Mouse (Mus musculus): ENCODE results near the gene Nop58. TPM values are rescaled to one million over a fixed set of nuclear protein-coding genes. Genes with fewer than 3 reads are reported as not detected.

The Nop58 gene
- total and polyA plus RNA-seq, 2 experiments: 14.2 to 18.3 TPM

DNA sequence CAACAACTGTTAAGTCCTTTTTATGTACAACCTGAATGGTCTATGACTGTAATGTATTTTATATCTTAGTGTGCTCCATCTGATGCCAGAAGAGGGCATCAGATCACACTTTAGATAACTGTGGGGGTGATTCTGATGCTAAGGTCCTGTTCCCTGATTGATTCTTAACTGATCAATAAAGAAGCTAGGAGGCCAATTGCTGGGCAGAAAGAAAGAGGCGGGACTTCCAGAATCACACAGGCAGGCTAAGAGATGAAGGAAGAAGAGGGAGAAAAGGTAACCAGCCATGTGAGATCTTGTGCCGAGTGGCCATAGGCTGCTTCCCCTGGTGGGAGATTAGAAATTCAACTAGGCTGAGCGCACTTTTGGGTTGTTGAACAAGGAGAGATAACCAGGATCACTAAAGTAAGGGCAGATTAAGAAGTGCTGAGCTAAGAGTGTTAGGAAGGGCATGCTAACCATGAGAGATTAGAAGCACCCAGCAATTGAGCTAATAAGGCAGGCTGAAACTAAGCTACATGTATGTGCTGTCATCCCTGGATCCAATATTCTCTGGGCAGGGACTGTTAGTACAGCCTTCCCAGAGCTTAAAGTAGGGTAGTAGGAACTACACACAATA is 33.5 kb upstream of the Nop58 start:
- Histone ChIP-seq H3K4me1 (ENCODE audit: control insufficient read depth, insufficient read depth, low read length) (no peaks in the 10 kb centered on the region; the same call in 1 of the 2 replicates), H3K36me3 (ENCODE audit: control insufficient read depth, insufficient read depth, low read length) (peaks cover 40% of the 10 kb centered on the region), H3K79me2 (ENCODE audit: control insufficient read depth, insufficient read depth, low read length) (no peaks in the 10 kb centered on the region; the same call in 1 of the 2 replicates), H3K27me3 (ENCODE audit: control insufficient read depth, insufficient read depth, low read length) (no peaks in the 10 kb centered on the region), H3K9ac (ENCODE audit: low read depth, low read length) (no peak overlapping the region), H3K4me3 (ENCODE audit: insufficient read depth, low read depth, low read length) (no peak overlapping the region), H3K27ac (replicated peaks; ENCODE audit: insufficient read depth, low read depth, low read length) (no peak overlapping the region)
- peak; percentile 55 for DNase-seq (ENCODE audit: extremely low read depth, low read depth, low spot score)
- TF ChIP-seq CTCF (IDR thresholded peaks at IDR 0.05; ENCODE audit: low read depth, low read length): no peak
- no peak for TF ChIP-seq POLR2A (IDR thresholded peaks at IDR 0.05; ENCODE audit: extremely low read depth, insufficient read depth, low read length)
- WGBS: 78% methylated on average over 3 of the region's 3 CpGs

DNA sequence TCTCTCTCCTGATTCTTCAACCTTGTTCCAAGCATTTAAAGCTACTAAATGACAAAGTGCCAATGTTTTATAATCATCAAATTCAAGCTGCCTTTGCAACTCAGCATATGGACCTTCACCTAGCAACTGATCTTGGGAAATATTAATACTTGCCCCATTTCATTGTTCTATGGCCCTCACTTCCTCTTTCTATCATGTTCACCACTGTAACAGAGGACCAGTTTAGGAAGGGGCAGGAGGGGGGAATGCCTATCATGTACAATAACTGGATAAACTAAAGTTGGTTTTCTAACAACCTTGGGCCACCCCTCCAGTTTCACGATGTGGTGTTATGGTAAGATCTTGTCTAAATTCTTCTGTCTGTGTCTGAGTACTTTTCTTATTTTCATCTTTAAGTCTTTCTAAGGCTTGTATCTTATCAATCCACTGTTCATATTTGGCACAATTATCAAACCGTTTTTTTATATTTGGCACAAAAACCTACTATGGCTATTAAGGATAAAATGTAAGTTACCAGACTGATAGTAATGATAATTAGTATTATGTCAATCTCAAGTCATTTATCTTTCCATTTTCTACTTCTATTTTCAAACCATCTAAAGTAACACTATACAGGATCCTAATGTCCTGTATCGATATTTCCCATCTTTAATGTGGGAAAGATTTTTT is 31.4 kb upstream of the Nop58 start:
- Histone ChIP-seq H3K4me1 (ENCODE audit: control insufficient read depth, insufficient read depth, low read length) (no peaks in the 10 kb centered on the region; the same call in 1 of the 2 replicates), H3K9ac (ENCODE audit: low read depth, low read length) (no peak overlapping the region), H3K36me3 (ENCODE audit: control insufficient read depth, insufficient read depth, low read length) (peaks cover 34% of the 10 kb centered on the region), H3K4me3 (ENCODE audit: insufficient read depth, low read depth, low read length) (no peak overlapping the region), H3K27me3 (ENCODE audit: control insufficient read depth, insufficient read depth, low read length) (no peaks in the 10 kb centered on the region), H3K79me2 (ENCODE audit: control insufficient read depth, insufficient read depth, low read length) (no peaks in the 10 kb centered on the region; the same call in 1 of the 2 replicates), H3K27ac (replicated peaks; ENCODE audit: insufficient read depth, low read depth, low read length) (no peak overlapping the region)
- TF ChIP-seq POLR2A (IDR thresholded peaks at IDR 0.05; ENCODE audit: extremely low read depth, insufficient read depth, low read length) (no peak), CTCF (IDR thresholded peaks at IDR 0.05; ENCODE audit: low read depth, low read length) (no peak)
- WGBS: 90% methylated on average over 3 of the region's 3 CpGs
- no peak for DNase-seq (ENCODE audit: extremely low read depth, low read depth, low spot score)

DNA sequence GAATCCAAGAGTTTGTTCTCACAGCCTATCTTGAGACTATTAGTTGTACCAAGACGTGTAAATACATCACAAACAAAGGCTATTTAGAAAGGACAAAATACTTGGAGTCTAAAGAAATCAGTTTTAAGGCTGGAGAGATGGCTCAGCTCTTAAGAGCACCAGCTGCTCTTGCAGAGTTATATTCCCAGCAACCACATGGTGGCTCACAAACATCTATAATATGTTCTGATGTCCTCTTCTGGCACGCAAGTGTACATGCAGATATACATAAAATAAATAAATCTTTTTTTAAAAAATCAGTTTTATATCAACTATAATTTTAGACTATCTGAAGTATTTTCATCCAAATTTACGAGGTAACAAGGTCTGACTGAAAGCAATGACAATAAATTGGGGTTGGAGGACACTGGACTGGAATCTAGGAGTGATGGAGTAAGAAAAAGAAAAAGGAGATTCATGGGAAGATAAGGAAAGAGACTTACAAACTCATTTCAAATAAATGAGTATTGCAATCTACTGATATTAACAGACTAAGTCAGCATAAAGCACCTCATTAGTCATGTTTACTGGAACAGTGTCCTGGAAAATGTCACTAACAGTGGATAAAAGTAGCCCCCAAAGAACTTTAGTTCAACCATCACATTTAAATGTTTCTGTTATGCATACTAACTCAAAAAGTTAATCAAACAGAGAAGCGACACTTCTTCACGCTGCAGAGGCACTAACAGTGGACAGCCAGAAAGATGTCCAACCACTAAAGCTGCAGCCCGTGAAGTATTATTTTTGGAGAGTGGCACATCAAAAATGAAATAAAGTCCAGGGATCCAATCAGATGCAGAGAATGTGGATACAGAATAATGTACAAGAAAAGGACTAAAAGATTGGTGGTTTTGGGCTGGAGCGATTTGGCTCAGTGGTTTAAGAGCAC is 28.3 kb upstream of the Nop58 start:
- peaks cover 24% of the 10 kb centered on the region for H3K36me3 ChIP-seq (ENCODE audit: control insufficient read depth, insufficient read depth, low read length)
- no peak for DNase-seq (ENCODE audit: extremely low read depth, low read depth, low spot score)
- WGBS: 91% methylated on average over 7 of the region's 7 CpGs
- peaks cover 7% of the 10 kb centered on the region; the same call in 1 of the 2 replicates for H3K79me2 ChIP-seq (ENCODE audit: control insufficient read depth, insufficient read depth, low read length)
- no peak for TF ChIP-seq CTCF (IDR thresholded peaks at IDR 0.05; ENCODE audit: low read depth, low read length)
- TF ChIP-seq POLR2A (IDR thresholded peaks at IDR 0.05; ENCODE audit: extremely low read depth, insufficient read depth, low read length): no peak
- no peak overlapping the region for H3K27ac ChIP-seq (replicated peaks; ENCODE audit: insufficient read depth, low read depth, low read length)
- H3K27me3 ChIP-seq (ENCODE audit: control insufficient read depth, insufficient read depth, low read length): no peaks in the 10 kb centered on the region
- no peak overlapping the region for H3K9ac ChIP-seq (ENCODE audit: low read depth, low read length)
- peaks cover 2% of the 10 kb centered on the region; the same call in 1 of the 2 replicates for H3K4me1 ChIP-seq (ENCODE audit: control insufficient read depth, insufficient read depth, low read length)
- no peak overlapping the region for H3K4me3 ChIP-seq (ENCODE audit: insufficient read depth, low read depth, low read length)

DNA sequence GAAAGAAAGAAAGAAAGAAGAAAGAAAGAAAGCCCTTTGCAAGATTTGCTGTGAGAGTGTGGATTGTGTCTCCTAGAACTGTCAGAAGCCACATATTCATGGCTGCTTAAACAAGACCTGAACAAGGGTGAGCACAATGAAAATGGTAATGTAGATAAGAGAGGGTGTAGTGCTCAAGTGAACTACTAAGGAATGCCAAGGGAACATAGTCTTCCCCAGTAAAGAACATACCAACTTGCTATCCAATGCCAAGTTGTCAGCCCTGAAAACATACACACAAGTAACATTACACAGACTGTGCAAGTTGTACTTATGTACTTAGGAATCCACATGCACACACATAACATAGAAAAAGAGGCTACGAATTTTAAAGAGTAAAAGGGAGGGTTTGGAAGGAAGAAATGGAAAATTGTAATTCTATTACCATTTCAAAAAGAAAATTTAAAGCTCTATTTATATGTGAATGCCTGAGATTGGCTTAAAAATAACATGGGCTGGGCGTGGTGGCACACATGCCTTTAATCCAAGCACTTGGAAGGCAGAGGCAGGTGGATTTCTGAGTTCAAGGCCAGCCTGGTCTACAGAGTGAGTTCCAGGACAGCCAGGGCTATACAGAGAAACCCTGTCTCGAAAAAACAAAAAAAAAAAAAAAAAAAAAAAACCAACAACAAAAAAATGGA is 21.2 kb upstream of the Nop58 start:
- H3K27ac ChIP-seq (replicated peaks; ENCODE audit: insufficient read depth, low read depth, low read length): no peak overlapping the region
- no peak for DNase-seq (ENCODE audit: extremely low read depth, low read depth, low spot score)
- H3K27me3 ChIP-seq (ENCODE audit: control insufficient read depth, insufficient read depth, low read length): no peaks in the 10 kb centered on the region
- H3K4me3 ChIP-seq (ENCODE audit: insufficient read depth, low read depth, low read length): no peak overlapping the region
- H3K9ac ChIP-seq (ENCODE audit: low read depth, low read length): no peak overlapping the region
- WGBS: 77% methylated on average over 3 of the region's 3 CpGs
- H3K4me1 ChIP-seq (ENCODE audit: control insufficient read depth, insufficient read depth, low read length): peaks cover 6% of the 10 kb centered on the region
- peaks cover 20% of the 10 kb centered on the region; the same call in 1 of the 2 replicates for H3K79me2 ChIP-seq (ENCODE audit: control insufficient read depth, insufficient read depth, low read length)
- TF ChIP-seq POLR2A (IDR thresholded peaks at IDR 0.05; ENCODE audit: extremely low read depth, insufficient read depth, low read length) (no peak), CTCF (IDR thresholded peaks at IDR 0.05; ENCODE audit: low read depth, low read length) (no peak)
- H3K36me3 ChIP-seq (ENCODE audit: control insufficient read depth, insufficient read depth, low read length): 0 out of 2 replicates have a peak, but pooled peaks cover 1% of the 10 kb centered on the region

DNA sequence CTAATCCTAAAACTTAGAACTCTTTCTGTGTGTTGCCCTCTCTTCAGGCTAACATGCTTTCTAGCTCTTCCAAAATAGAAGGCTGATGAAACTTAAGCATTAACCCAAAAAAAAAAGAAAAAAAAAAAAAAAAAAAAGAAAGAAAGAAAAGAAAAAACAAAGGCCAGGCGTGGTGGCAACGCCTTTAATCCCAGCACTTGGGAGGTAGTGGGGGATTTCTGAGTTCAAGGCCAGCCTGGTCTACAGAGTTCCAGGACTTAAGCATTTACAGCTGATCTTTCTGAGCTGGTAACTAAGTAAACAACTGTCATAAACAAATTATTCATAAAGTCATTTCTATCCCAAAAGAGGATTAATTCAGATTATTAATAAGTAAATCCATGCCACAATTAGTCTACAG is 15.9 kb upstream of the Nop58 start:
- TF ChIP-seq POLR2A (IDR thresholded peaks at IDR 0.05; ENCODE audit: extremely low read depth, insufficient read depth, low read length): no peak
- no peak for TF ChIP-seq CTCF (IDR thresholded peaks at IDR 0.05; ENCODE audit: low read depth, low read length)
- 64% methylated on average over 2 of the region's 2 CpGs for whole genome bisulfite sequencing
- peaks cover 22% of the 10 kb centered on the region; the same call in 1 of the 2 replicates for H3K79me2 ChIP-seq (ENCODE audit: control insufficient read depth, insufficient read depth, low read length)
- DNase-seq (ENCODE audit: extremely low read depth, low read depth, low spot score): no peak
- H3K9ac ChIP-seq (ENCODE audit: low read depth, low read length): no peak overlapping the region
- no peak overlapping the region for H3K4me3 ChIP-seq (ENCODE audit: insufficient read depth, low read depth, low read length)
- peaks cover 11% of the 10 kb centered on the region for H3K4me1 ChIP-seq (ENCODE audit: control insufficient read depth, insufficient read depth, low read length)
- H3K27ac ChIP-seq (replicated peaks; ENCODE audit: insufficient read depth, low read depth, low read length): no peak overlapping the region
- H3K36me3 ChIP-seq (ENCODE audit: control insufficient read depth, insufficient read depth, low read length): 0 out of 2 replicates have a peak, but pooled peaks cover 1% of the 10 kb centered on the region
- H3K27me3 ChIP-seq (ENCODE audit: control insufficient read depth, insufficient read depth, low read length): no peaks in the 10 kb centered on the region

Measured in liver, adult 2 months (tissue).